Mouse (Mus musculus): ENCODE results near the gene Cnp.
"Not testable (repeated sequence)": the region's sequence is repeated elsewhere in the genome, so short reads cannot be mapped to it uniquely, and the experiment has no call there.

Cnp gene

DNA sequence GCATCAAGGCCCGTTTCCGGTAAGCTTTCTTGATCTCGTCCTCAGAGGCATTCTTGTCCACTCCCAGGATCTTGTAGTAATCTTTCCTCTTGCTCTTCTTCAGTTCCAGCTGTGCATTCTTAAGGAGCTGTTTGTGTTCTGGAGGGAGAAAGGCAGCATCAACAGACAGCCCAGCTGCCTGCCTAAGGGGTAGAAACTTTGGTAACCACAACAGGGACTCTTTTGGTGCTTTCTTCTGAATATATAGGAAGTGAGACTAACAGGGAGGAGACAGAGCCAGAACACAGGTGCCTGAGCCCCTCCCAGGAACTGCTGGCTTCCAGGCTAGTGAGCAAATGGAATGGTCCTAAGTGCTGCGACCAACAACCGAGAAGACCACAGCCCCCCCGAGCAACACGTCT lies 9.9 kb downstream of the Cnp start:
- no peak for DNase-seq (ENCODE audit: low read depth, low spot score)

DNA sequence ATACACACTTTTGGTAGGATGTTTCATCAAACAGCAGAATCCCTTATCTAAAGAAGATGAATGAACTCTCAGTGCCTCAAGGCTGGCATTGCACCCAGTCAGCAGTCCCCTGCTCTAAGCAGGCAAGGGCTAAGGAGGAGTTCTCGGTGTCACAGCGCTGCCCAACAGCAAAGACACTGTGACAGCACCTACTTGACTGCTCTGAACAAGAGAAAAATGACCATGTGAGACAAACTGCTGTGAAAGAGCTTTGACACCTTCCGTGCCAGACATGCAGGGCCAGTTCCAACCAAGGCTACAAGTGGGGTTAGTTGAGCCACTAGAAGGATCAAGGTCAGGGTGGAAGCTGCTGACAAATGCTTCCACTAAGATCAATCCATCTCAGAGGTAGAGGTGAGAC lies 10.4 kb downstream of the Cnp start:
- DNase-seq (ENCODE audit: low read depth, low spot score), result no peak

GRCm38 (mm10) chr11:100588462-100588861 lies 13.8 kb downstream of the Cnp start:
- no peak for DNase-seq (ENCODE audit: low read depth, low spot score)

DNA sequence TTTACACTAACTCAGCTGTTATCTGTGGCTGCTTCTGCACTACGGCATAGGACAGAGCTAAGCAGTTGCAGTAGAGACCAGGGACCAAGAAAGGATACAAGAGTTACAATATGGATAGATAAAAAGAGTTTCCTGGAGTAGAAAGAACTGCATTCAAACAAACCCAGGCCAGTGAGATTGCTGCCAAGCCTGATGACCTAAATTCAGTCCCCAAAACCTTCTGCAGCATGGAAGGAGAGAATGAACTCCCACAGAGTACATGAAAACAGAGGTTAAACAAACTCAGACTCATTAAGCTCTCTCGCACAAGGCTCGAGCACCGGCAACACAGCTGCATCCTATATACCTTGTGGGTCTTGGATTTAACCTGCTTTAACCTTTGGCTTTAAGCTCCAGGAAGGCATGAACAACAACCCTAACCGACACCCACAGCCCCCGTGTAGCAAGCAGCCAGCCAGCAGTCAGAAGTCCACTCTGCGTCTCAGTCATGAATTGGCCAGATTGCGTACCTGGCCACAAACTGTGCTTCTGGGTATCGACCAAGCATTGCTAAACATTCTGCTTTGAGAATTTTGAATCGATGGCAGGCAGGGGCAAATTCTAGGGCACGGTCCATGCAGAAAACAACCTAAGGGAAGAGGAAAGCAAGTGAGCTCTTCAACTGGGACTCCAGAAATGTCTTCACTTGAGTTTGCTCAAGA lies 17.8 kb downstream of the Cnp start:
- DNase-seq (ENCODE audit: low read depth, low spot score), result no peak

GRCm38 (mm10) chr11:100594608-100595007 lies 19.9 kb downstream of the Cnp start:
- no peak for DNase-seq (ENCODE audit: low read depth, low spot score)

GRCm38 (mm10) chr11:100595533-100595932 lies 20.8 kb downstream of the Cnp start:
- no peak for DNase-seq (ENCODE audit: low read depth, low spot score)

- no peak for DNase-seq (ENCODE audit: low read depth, low spot score)
Measured at GRCm38 (mm10) chr11:100598074-100598473, 23.4 kb downstream of the Cnp start.

GRCm38 (mm10) chr11:100601372-100601771 lies 26.7 kb downstream of the Cnp start:
- DNase-seq (ENCODE audit: low read depth, low spot score), result no peak

DNA sequence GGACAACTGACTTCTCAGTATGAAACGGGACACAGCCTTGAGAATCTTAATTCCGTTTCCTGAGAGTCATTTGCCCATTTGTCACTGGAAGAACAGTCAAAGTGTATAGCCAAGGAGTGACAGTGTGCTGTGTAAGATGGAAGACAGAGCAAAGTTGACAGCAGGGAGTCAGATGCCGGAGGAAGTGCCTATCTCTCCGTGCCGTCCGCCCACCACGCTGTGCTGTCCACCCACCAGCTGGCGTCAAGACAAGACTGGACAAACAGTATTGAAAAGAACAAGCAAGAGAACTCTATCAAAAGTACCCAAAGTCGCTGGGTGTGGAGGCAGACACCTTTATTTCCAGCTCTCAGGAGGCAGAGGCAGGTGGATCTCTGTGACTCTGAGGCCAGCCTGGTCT lies 28.5 kb downstream of the Cnp start:
- no peak for DNase-seq (ENCODE audit: low read depth, low spot score)

GRCm38 (mm10) chr11:100603813-100604212 lies 29.1 kb downstream of the Cnp start:
- no peak for DNase-seq (ENCODE audit: low read depth, low spot score)

GRCm38 (mm10) chr11:100604321-100605005 lies 29.8 kb downstream of the Cnp start:
- peak; percentile 17 for DNase-seq (ENCODE audit: low read depth, low spot score)

DNA sequence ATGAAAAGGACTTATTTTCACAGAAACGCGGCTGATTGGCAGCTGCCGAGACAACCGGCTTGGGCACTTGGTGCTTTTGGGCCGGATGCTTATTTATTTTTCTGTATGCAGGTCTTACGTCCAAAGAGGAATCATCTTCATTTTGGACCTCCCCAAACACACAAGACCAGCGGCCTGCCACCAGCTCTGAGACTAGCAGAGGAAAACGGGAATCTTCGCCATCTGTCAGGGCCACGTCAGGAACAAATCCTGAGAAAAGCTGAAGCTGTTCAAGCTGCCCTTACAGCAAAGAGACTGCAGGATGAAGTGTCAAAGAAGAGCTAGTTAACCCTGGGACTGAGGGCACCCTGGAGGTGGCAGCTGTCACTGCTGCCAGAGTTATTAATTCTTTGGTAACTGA lies 30.7 kb downstream of the Cnp start:
- no peak for DNase-seq (ENCODE audit: low read depth, low spot score)

- no peak for DNase-seq (ENCODE audit: low read depth, low spot score)
Measured at GRCm38 (mm10) chr11:100607121-100607520, 32.4 kb downstream of the Cnp start.

DNA sequence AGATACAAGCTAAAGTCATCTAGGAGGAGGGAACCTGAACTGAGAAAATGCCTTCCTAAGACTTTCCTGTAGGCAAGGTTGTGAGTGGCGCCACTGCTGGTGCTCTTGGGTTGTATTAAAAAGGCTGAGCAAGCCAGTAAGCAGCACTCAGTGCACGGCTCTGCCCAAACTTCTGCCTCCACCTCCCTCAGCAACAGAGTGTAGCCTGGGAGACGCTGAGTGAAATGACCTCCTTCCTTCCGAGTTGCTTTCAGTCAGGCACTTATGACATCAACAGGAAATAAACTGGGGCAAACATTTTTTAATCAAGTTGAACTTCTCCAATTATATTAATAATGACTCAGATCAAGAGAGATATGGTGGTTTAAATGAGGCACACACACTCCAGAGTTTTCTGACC lies 34.1 kb downstream of the Cnp start:
- DNase-seq (ENCODE audit: low read depth, low spot score), result no peak

GRCm38 (mm10) chr11:100609355-100609996 lies 34.8 kb downstream of the Cnp start:
- DNase-seq (ENCODE audit: low read depth, low spot score), result no peak

- no peak for DNase-seq (ENCODE audit: low read depth, low spot score)
Measured at GRCm38 (mm10) chr11:100609997-100610680, 35.4 kb downstream of the Cnp start.

DNA sequence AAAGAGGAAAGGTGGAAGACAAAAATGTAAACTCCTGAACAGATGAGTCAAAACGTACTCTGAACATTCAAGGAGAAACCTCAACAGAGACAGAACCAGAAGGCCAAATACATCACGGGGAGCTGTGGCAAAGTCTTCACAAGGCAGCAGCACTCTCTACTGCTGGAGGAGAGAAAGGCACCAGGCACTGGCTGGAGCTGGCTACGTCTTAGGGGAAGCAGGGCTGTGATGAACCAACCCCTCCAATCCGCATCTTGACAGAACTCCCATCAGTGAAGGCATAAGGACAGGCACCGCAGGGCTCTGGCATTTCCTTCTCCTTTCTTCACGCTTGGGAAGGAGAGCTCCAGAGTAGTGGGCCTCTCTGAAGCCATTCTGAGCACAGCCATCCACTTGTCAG lies 36.9 kb downstream of the Cnp start:
- DNase-seq (ENCODE audit: low read depth, low spot score), result no peak

GRCm38 (mm10) chr11:100613241-100613640 lies 38.5 kb downstream of the Cnp start:
- peak; percentile 67 for DNase-seq (ENCODE audit: low read depth, low spot score)

DNA sequence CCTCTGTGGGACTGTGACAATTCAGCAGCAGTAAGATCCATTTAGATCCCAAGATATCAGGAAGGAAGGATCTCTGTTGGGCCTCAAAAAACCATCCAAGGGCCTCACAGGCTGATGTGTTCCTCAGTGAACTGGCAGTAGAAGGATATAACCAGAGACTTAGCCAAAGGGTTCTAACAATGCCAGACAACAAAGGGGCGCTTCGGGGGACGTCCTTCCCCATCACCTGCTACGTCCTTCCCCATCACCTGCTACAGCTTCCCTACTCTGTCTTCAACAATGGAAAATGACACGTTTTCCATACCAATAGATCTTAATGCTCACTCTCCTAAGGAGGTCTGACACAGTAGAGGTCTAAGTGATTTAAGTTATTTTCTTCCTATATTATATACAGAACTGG lies 41.6 kb downstream of the Cnp start:
- no peak for DNase-seq (ENCODE audit: low read depth, low spot score)

GRCm38 (mm10) chr11:100616836-100617235 lies 42.1 kb downstream of the Cnp start:
- not testable (repeated sequence) for DNase-seq (ENCODE audit: low read depth, low spot score)

- no peak for DNase-seq (ENCODE audit: low read depth, low spot score)
Measured at GRCm38 (mm10) chr11:100617480-100617879, 42.8 kb downstream of the Cnp start.

DNA sequence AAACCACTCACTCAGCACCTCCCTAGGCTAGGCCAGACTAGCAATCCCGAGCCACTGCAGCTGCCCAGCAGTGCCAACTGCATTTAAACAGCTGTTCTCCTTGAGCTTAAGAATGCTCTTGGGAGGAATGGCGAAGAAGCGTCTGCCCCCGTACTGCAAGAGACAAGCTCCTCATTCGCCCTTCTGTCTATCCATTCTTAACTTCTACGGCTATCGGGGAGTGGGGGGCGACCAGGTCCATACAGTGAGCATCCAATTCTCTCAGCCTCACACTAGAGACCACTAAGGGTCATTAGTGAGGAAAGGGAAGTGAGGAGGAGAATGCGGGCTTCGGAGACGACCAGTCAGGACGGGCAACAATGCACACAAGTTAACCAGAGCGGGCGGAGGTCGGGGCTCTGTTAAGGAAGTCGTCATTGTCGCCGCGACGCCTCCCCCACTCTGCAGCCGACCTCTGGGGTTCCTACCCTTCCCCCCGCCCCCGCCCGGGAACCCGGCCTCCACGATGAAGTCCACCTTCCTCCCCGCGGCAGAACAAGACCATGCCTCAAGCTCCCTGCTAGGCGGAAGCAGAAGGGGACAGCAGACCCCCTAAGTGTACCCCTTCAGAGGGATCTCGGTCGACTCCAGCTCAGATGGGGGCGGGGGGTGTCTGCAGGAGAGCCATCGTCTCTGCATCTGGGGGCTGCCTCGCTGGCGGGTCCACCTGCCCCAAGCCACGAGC lies 44.2 kb downstream of the Cnp start, which contains the start of gene Nkiras2:
Gene Nkiras2 (plus strand): TSS at position 484 of the 724 bp plus-strand sequence.
- DNase-seq (ENCODE audit: low read depth, low spot score), result peak; percentile 69

Measured in 3T3-L1 (cell line).